Mouse (Mus musculus) frontal cortex, postnatal 25 days (tissue): ENCODE measurements around the gene Actg1.

Source experiments
- DNase-seq, 2 experiments: peaks; one replicate each; pipeline ENCODE4 v3.0.0; 2022; ENCODE audit warnings: low spot score in 2 of 2

Actg1 gene

GRCm38 (mm10) chr11:120311561-120311960 is 36.8 kb downstream of the Actg1 start:
- peak in 1 of 2 experiments; percentile 3 for DNase-seq

- peak; percentile 87 for DNase-seq
Measured at GRCm38 (mm10) chr11:120310813-120311312, 37.5 kb downstream of the Actg1 start.

DNA sequence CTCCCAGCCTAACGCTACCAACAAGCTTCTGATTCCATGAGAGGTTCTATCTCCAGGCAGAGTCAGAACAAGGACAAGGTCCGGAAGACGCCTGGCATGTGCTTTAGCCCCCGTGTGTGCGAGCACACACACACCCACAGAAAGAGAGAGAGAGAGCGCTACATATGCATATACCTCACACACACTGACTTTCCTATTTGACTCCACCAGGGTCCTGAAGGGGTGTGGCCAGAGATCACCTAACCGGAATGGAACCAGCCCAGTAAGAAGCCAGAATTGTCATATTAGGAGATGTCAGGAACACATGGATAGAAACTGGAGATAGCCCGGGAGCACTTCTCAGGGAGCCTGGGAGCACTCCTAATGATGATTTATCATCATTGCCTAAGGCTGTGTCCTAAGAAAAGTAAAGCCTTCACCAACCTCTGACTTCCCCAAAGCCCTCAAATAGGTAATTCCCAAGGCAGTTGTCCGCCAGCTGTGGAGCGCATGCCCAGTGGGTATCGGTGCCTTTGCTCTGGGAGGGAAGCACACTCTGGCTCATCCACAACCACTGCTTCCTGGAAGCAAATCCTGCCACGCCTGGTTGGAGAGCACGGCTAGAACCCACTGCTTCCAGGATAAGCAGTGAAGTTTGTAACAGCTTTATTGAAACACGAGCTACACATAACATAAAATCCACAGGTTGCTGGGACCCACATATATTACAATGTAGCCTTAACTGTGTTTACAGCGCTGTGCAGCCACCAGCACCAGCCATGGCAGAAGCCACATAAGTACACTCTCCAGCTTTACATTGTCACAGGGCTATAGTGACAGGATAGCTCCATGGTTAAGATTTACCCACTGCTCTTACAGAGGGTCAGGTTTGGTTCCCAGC is 39.7 kb downstream of the Actg1 start:
- DNase-seq = peak; percentile 1 to 3

DNA sequence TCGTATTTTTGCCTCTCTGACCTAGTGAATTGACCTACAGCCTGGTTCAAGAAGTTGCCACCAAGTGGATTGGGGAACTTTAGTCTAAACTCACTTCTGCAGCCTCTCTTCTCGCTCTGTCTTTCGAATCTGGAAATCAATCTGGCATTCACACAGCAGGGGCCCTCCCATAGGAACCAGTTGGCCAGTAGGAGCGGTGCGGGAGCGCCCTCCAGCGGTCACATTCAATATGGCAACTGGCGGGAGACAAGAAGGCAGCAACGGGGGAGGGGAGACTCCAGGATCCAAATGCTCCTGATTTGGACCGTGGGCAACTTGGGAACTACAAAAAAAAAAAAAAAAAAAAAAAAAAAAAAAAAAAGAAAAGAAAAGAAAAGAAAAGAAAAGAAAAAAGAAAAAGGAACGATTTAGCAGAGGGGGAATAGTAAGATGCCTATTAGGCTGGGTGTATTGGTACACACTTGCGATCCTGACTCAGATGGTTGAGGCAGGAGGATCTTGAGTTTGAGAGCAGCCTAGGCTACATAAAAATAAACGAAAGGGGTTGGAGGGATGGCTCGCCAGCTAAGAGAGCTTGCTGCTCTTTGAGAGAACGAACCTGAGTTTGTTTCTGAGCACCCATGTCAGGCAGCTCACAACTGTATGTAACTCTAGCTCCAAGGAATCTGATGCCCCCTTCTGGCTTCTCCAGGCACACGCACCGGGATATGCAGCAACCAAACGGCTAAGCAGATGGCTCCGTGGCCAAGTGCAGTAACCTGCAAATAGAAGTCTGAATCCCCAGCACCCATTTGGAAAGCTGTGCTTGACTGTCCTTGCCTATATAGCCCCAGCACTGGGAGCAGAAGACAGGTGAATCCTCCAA is 40.5 kb downstream of the Actg1 start:
- peak; percentile 98 for DNase-seq

- no peak for DNase-seq
Measured at GRCm38 (mm10) chr11:120307132-120307413, 41.3 kb downstream of the Actg1 start.

- no peak for DNase-seq
Measured at GRCm38 (mm10) chr11:120306366-120307131, 41.8 kb downstream of the Actg1 start.

DNA sequence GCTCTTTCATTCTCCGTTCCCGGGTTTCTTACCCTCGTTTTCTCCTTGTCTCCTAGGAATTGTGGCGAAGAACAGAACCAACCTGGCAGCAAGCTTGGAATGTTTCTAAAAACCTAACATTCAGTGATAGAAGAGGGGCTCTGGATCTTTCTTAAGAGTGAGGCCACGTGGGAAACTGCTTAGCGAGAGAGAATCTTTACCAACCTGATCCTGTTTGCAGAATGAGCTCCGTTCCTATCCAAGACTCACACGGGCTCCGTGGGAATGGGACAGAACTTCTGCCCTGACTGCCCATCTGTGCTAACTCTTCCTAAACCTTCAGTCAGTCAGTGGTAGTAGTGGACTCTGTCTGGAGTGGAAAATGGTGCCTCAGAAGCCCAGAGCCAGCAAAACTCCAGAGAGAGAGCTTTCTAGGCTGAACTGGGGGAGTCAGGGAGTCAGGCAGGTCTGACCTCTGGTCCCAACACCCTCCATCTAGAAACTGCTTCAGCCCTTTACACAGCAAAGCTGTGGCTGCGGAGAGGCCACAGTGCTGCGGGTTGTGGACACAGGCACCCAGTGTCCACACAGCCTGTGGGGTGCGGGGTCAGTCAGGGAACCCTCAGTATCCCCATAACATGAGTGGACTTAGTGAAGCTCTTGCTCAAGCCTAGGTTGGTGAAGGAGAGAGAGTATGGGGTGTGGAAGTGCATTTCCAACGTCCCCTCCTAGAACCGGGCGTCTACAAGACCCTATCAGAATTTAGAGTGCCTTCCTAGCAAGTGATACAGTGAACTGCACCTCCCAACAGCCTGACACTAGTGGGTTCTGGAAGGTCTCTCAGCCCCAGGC is 42.6 kb downstream of the Actg1 start:
- DNase-seq = no peak

DNA sequence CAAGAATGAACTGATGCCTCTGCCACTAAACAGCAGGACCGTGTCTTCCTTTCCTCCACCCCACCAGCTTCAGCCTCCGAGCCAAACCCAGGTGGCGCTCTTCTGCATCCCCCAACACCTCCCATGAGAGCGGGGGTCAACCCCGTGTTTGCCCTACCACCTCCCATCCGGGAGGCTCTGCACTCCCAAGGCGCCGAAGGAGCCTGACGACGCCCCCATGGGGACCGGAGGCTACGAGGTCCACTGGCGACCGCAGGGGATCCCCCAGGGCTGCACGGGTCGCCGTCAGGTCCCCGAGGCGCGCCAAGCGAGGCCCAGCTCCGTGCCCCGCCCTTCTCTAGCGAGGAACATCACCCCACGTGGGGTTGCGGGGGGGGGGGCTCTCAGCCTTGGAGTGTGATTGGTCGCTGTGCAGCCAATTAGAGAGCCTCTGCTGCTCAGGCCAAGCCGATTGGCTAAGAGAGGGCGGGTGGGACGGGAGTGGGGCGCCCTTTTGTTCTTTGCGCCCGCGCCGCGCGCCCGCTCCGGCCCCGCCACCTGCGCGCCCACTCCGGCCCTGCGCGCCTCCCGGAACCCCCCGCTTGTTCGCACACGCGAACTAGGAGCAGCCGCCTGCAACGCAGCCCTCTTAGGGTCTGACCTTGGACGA is 43.3 kb downstream of the Actg1 start:
- DNase-seq = peak; percentile 52 to 59

- no peak for DNase-seq
Measured at GRCm38 (mm10) chr11:120304350-120304694, 44.0 kb downstream of the Actg1 start.

DNA sequence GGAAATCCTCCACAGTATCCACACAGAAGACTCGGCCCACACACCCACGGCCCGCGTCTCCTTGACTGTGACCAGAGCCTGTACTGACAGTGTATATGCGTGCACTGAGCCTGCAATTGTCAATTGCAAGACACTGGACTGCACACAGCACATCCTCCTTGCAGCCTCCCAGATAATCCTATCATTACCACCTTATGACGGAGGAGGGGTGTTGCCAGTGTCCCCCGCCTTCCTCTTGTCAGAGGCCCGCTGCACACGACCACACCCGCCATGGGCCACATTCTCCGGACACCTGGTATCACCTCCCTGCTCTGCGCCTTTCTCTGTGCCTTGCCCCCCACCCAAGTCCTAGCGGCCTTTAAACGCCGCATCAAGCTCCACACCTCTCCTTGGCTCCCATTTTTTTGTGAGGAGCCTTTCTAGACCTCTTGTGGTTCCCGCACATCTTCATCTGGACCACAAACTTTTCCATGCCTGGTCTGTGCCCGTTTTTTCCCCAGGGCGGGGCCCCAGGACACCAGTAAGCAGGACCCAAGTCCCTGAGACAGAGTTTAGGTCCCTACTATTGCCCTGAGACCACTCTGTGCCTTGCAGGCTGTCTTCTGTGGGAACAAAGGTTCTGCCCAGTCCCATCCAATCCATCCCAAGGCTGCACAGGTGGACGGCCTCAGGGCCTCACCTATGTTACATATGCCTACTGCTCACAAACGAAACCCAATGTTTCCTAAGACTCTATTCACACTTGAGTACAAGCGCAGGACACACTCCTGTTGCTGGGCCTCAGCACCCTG is 44.6 kb downstream of the Actg1 start:
- DNase-seq = no peak

DNA sequence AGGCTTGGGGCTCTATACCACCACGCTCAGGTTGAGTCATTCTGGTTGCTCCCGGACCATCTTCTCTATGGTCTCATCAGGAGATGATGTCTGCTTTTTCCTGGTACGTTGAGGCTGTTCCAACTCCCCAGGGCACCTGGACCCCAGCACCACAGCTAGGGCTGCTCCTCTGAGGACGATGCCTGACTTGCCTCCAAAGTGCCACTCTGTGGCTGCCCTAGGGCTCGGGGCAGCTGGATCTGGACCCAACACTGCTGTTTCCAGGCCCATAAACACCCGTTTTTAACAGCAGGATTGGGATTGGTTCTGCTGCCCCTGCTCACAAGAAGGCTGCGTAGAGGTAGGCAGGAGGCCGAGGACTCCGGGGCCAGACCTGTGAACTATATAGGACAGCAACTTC is 45.2 kb downstream of the Actg1 start:
- DNase-seq = no peak

DNA sequence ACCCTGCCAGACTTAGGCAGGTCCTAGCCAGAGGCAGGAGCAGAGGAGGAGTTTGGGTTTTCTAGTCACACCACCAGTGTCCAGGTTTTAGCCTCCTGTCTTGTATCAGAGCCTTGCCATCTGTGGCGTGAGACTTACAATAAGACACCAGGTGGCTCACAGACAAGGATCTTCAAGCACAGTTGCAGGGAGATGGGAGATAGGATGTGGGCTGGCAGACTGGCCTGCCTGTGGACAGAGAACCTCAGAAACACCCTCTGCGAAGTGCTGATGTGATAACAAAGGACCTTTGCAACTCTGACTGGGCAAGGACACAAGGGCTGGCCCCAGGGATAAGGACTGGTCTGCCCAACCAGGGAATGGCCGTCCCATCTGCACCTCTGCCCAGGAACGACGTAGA is 48.9 kb downstream of the Actg1 start:
- DNase-seq = no peak

DNA sequence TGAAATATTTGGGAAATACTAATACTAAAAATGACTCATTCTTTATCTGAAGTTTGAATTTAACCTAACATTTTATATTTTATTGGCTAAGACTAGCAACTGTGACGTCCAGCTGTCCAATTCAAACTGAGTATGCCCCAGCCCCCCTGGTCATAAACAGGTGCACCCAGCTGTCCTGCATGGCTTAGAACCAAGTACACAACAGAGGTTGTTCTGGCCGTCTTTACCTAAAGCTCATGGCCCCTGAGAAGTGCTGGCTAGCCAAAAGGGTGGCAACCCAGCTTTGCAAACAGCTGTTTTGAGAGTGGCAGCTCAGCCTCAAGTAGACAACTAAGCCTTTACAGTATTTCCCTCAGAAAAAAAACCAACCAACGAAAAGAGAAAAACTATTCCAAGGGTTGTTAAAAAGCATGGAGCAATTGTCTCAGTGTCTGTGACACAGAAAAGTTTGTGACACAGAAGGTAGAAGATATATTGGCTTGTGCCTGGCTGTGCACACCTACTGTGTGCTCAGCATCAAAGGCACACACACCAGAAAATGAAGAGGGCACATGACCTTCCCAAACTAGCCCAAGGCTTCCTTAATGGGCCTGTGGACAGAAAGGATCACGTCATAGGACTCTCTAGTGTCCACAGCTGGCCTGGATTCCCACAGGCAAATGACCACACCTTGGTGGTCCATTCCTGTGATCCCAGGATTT is 49.8 kb downstream of the Actg1 start:
- no peak for DNase-seq

- DNase-seq = no peak
Measured at GRCm38 (mm10) chr11:120297767-120298166, 50.6 kb downstream of the Actg1 start.

DNA sequence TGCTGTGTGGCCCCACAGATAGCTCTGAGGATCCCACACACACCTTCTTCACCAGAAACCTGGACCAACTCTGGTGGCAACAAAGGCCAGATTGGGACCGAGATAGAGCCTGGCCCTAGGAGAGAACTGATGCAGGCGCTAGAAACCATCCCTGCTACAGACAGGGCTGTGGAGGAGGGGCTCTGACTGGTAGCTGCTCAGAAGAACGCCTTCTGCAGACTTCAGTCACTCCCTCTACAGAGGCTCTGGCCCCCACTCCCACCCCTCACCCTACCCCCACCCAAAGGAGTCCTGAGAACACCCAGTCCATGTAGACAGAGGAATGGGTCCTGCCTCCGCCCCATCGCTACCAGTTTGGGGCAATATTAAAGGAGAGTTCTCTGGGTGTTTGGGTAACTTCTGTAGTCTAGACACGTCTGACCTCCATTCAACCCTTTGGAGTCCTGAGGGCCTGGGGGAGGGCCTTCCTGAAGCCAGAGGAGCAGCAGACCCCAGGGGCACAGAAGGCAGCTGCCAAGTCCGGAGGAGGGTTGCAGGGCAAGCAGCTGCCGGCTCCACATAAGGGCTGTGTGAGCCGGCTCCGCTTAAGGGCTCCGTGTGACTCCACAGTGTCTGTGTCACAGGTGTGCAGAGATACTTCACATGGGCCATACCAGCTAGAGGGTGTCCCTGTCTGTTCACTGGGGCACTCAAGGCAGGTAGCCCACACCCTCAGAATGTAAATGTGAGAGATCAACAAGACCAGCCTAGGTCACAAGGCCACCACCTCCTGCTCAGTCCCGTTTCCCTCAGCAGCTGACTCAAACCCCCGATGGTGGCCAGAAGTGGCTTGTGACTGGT is 51.8 kb downstream of the Actg1 start:
- DNase-seq = no peak
